10 mouse cellular contexts compared by ENCODE assay signal in the genomic region with DNA sequence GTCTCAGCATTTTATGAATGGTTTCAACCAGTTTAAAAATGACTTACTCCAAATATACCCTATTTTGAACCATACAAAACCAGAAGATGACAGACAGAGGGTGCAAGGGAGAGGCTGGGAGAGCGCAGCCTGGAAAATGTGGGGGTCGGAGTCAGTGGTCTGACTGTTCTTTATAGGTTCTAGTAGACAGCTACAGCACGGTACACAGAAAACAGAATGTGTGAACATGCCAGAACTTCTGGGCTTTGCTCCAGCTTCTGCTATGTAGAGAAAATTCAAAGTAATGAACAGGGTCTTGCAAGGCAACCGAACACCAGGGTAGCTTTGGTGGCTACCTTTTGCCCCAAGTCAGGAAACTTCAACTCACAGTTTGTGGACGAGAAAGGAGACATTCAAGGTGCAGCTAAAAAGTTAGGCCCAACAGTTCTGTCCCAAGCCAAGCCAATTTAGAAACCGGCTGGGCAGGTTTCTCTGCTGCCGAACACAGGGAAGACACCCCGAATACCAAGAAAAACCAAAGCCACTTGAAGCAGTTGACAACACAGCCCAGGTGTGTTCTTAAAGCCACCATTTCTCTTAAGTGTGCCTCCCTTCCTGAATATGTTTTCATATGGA. TPM values are rescaled to one million over a fixed set of nuclear protein-coding genes. Genes with fewer than 3 reads are reported as not detected.
A peak's percentile ranks its signal among the peaks of the same experiment; 100 is the strongest.
DNase-seq lines count a peak whose midpoint lies in the region; ATAC-seq and TF ChIP-seq lines count a peak whose summit lies in the region.
"Had no signal": no experiment of that assay in that cellular context is flagged by ENCODE, and none has a peak within 500 bp of the region (broad histone marks: within the 10 kb centered on the region; RNA-seq: fewer than 3 reads in every experiment).

No protein-coding gene starts in this region.

- no peak for ATAC-seq in cerebellum, adult (ENCODE audit: insufficient number of reproducible peaks, low FRiP score, low TSS enrichment)
- no peak for ATAC-seq in kidney, embryonic 16.5 days (ENCODE audit: low FRiP score, low TSS enrichment)
- ATAC-seq: midbrain, embryonic 15.5 days had no signal

- no peaks in the 10 kb centered on the region for H3K27me3 ChIP-seq in kidney, adult 2 months (replicated peaks; ENCODE audit: control insufficient read depth, insufficient read depth, low read length)
- no peaks in the 10 kb centered on the region for H3K27me3 ChIP-seq in kidney, embryonic 16.5 days (ENCODE audit: insufficient read depth, low read length)
- H3K27me3 ChIP-seq: midbrain, embryonic 15.5 days had no signal

- H3K4me1 ChIP-seq in kidney, adult 2 months (ENCODE audit: control insufficient read depth, insufficient read depth, low read length) = no peaks in the 10 kb centered on the region
- H3K4me1 ChIP-seq in kidney, embryonic 16.5 days (ENCODE audit: insufficient read depth, low read length) = no peaks in the 10 kb centered on the region
- H3K4me1 ChIP-seq: midbrain, embryonic 15.5 days had no signal

- TF ChIP-seq CTCF in kidney, adult 2 months (conservative IDR thresholded peaks at IDR 0.05; ENCODE audit: insufficient read depth, insufficient read length, low read depth, low read length) = no peak

- no peak overlapping the region for H3K4me3 ChIP-seq in kidney, adult 2 months (ENCODE audit: insufficient read depth, low read depth, low read length)
- no peak overlapping the region for H3K4me3 ChIP-seq in kidney, embryonic 16.5 days (ENCODE audit: low read length)
- H3K4me3 ChIP-seq: midbrain, embryonic 15.5 days had no signal

- H3K9me3 ChIP-seq in kidney, embryonic 16.5 days (ENCODE audit: low read length) = no peaks in the 10 kb centered on the region
- H3K9me3 ChIP-seq: midbrain, embryonic 15.5 days had no signal

- H3K4me2 ChIP-seq in kidney, embryonic 16.5 days (replicated peaks; ENCODE audit: low read depth, low read length) = no peak overlapping the region
- H3K4me2 ChIP-seq: midbrain, embryonic 15.5 days had no signal

- TF ChIP-seq POLR2A in kidney, adult 2 months (IDR thresholded peaks at IDR 0.05; ENCODE audit: low read depth, low read length) = no peak

- peak; percentile 54 to 68 for DNase-seq in cerebellum, postnatal 14 days
- DNase-seq in kidney, adult 2 months = peak; percentile 40
- peak; percentile 31 for DNase-seq in adipocyte (ENCODE audit: low spot score)
- DNase-seq in lung, adult 18-20 months = peak; percentile 70 to 80
- DNase-seq in urinary bladder, postnatal 25 days (ENCODE audit: low spot score) = no peak
- DNase-seq in gastrocnemius, postnatal 4 days (ENCODE audit: low spot score in 2 of 2) = no peak
- DNase-seq: liver had no signal

- peak overlapping the region; percentile 54; the same call in 1 of the 2 replicates for H3K27ac ChIP-seq in kidney, adult 2 months (ENCODE audit: insufficient read depth, low read depth, low read length)
- no peak overlapping the region for H3K27ac ChIP-seq in kidney, embryonic 16.5 days (ENCODE audit: low read length)
- H3K27ac ChIP-seq: midbrain, embryonic 15.5 days had no signal

- 66% methylated on average over 8 of the region's 8 CpGs for WGBS in kidney, adult 2 months
- 77% methylated on average over 8 of the region's 8 CpGs for WGBS in kidney, embryonic 16.5 days

- H3K36me3 ChIP-seq in kidney, adult 2 months (ENCODE audit: control insufficient read depth, insufficient read depth, low read length) = no peaks in the 10 kb centered on the region
- H3K36me3 ChIP-seq in kidney, embryonic 16.5 days (ENCODE audit: insufficient read depth, low read length) = peaks cover 55% of the 10 kb centered on the region

- no peak overlapping the region for H3K9ac ChIP-seq in kidney, embryonic 16.5 days (replicated peaks; ENCODE audit: low read length)
- H3K9ac ChIP-seq: midbrain, embryonic 15.5 days had no signal

RNA-seq across cellular contexts. Expression of a gene that starts 43.3 kb away (rescaled TPM):
- 85.2 and 125 TPM in 2 replicates for polyA plus RNA-seq in kidney, adult 2 months (2012; rRNA removed)
- 136 and 142 TPM in 2 replicates for polyA plus RNA-seq in kidney, embryonic 16.5 days (2015; fragmentation: Nextera tagmentation; extraction: Ambion mirVana)
- total RNA-seq in gastrocnemius, postnatal 4 days (2021) = 100 to 1,000 TPM; 118 to 137 TPM

Comparison
In these comparisons a context has a peak if more than half of its experiments do, and no peak if none do; other contexts are left out.
1. DNase-seq: peak in cerebellum, postnatal 14 days (2 of 2), kidney, adult 2 months (single experiment), adipocyte (single experiment) and lung, adult 18-20 months (2 of 2); none in urinary bladder, postnatal 25 days (single experiment) and gastrocnemius, postnatal 4 days (0 of 2).